ENCODE assay signal across 9 mouse cellular contexts in the genomic region with DNA sequence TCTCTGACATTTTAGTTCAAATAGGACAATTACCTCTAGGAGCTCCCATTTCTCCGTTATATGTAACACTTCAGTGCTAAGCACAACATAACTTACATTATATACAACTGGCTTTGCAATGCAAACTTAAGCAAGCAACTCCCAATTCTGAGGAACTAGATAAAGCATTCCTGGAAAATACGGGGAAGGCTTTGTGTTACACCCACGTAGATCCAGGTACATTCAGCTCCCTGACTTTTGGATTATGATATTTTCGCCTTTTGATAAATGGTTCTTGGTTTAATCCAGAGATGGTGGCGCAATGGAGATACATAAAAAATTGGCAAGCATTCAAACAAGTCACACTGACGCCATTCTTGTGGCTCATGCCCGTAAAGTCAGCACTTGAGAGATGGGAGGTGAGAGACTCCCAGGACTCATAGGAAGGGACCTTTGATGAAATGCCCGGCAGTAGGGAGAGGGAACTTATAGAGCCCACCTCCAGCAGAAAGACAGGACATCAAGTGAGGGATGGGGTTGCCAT. TPM values are rescaled to one million over a fixed set of nuclear protein-coding genes. Genes with fewer than 3 reads are reported as not detected.
DNase-seq lines count a peak whose midpoint lies in the region; ATAC-seq and TF ChIP-seq lines count a peak whose summit lies in the region.
"Had no signal": no experiment of that assay in that cellular context is flagged by ENCODE, and none has a peak within 500 bp of the region (broad histone marks: within the 10 kb centered on the region; RNA-seq: fewer than 3 reads in every experiment).

No protein-coding gene starts in this region.

- no peak for TF ChIP-seq EP300 in lung, postnatal 0 days (IDR thresholded peaks at IDR 0.05)

- no peak for ATAC-seq in heart, embryonic 11.5 days (replicated peaks; ENCODE audit: insufficient number of reproducible peaks, low FRiP score, low TSS enrichment)
- ATAC-seq in forebrain, embryonic 15.5 days (replicated peaks) = no peak
- no peak for ATAC-seq in liver, embryonic 15.5 days (ENCODE audit: insufficient read depth)
- ATAC-seq in lung, postnatal 0 days = no peak

- 80% methylated on average over 8 of the region's 8 CpGs for WGBS in heart, embryonic 11.5 days (ENCODE audit: insufficient replicate concordance)
- 79% methylated on average over 8 of the region's 8 CpGs for WGBS in forebrain, embryonic 15.5 days
- WGBS in liver, embryonic 15.5 days (ENCODE audit: insufficient replicate concordance) = 58% methylated on average over 8 of the region's 8 CpGs
- WGBS in lung, postnatal 0 days = 47% methylated on average over 8 of the region's 8 CpGs

- peaks cover 3% of the 10 kb centered on the region; the same call in 1 of the 2 replicates for H3K4me1 ChIP-seq in heart, embryonic 11.5 days (ENCODE audit: control insufficient read depth, insufficient read depth, low read length)
- H3K4me1 ChIP-seq in E14TG2a.4 (replicated peaks; ENCODE audit: low read depth, low read length) = peaks cover 16% of the 10 kb centered on the region
- peaks cover 12% of the 10 kb centered on the region for H3K4me1 ChIP-seq in forebrain, embryonic 15.5 days
- peaks cover 15% of the 10 kb centered on the region for H3K4me1 ChIP-seq in liver, embryonic 15.5 days (replicated peaks)
- H3K4me1 ChIP-seq in lung, postnatal 0 days (ENCODE audit: insufficient read depth, low read depth, low read length) = no peaks in the 10 kb centered on the region

- peak overlapping the region; percentile 68; the same call in 1 of the 2 replicates for H3K9ac ChIP-seq in heart, embryonic 11.5 days (ENCODE audit: low read depth, low read length)
- no peak overlapping the region for H3K9ac ChIP-seq in forebrain, embryonic 15.5 days (replicated peaks)
- H3K9ac ChIP-seq in liver, embryonic 15.5 days = peak overlapping the region; percentile 73
- no peak overlapping the region for H3K9ac ChIP-seq in lung, postnatal 0 days (replicated peaks; ENCODE audit: low read depth)

- peak overlapping the region; percentile 60 for H3K4me3 ChIP-seq in heart, embryonic 11.5 days (ENCODE audit: low read depth, low read length)
- H3K4me3 ChIP-seq in E14TG2a.4 (replicated peaks; ENCODE audit: low read length) = peak overlapping the region; percentile 92
- H3K4me3 ChIP-seq in forebrain, embryonic 15.5 days = peak overlapping the region; percentile 66
- H3K4me3 ChIP-seq in liver, embryonic 15.5 days (replicated peaks) = peak overlapping the region; percentile 80
- no peak overlapping the region for H3K4me3 ChIP-seq in lung, postnatal 0 days (ENCODE audit: low read depth, low read length)

- DNase-seq in heart, adult 18-20 months = no peak
- DNase-seq in urinary bladder, postnatal 10 days (ENCODE audit: low spot score) = no peak
- no peak for DNase-seq in adrenal gland, adult 8-10 months
- no peak for DNase-seq in lung, postnatal 0 days (ENCODE audit: low spot score)
- DNase-seq: kidney, adult 18-20 months had no signal

- no peaks in the 10 kb centered on the region for H3K27me3 ChIP-seq in heart, embryonic 11.5 days (ENCODE audit: control insufficient read depth, insufficient read depth, low read length)
- H3K27me3 ChIP-seq in E14TG2a.4 (ENCODE audit: insufficient read depth, low read length) = no peaks in the 10 kb centered on the region
- no peaks in the 10 kb centered on the region for H3K27me3 ChIP-seq in forebrain, embryonic 15.5 days
- H3K27me3 ChIP-seq in liver, embryonic 15.5 days = no peaks in the 10 kb centered on the region
- H3K27me3 ChIP-seq in lung, postnatal 0 days (replicated peaks; ENCODE audit: insufficient read depth, low read length) = no peaks in the 10 kb centered on the region

- peaks cover 2% of the 10 kb centered on the region; the same call in 1 of the 2 replicates for H3K36me3 ChIP-seq in heart, embryonic 11.5 days (ENCODE audit: control insufficient read depth, insufficient read depth, low read length)
- peaks cover 28% of the 10 kb centered on the region for H3K36me3 ChIP-seq in E14TG2a.4 (ENCODE audit: insufficient read depth, low read length)
- H3K36me3 ChIP-seq in forebrain, embryonic 15.5 days = no peaks in the 10 kb centered on the region
- peaks cover 43% of the 10 kb centered on the region for H3K36me3 ChIP-seq in liver, embryonic 15.5 days (replicated peaks)
- no peaks in the 10 kb centered on the region for H3K36me3 ChIP-seq in lung, postnatal 0 days (ENCODE audit: insufficient read depth, low read length)

- peak overlapping the region; percentile 52 for H3K4me2 ChIP-seq in heart, embryonic 11.5 days
- H3K4me2 ChIP-seq in forebrain, embryonic 15.5 days (replicated peaks) = peak overlapping the region; percentile 66
- H3K4me2 ChIP-seq in liver, embryonic 15.5 days = peak overlapping the region; percentile 73
- H3K4me2 ChIP-seq in lung, postnatal 0 days (replicated peaks; ENCODE audit: low read depth, low read length) = no peak overlapping the region

- no peak overlapping the region for H3K27ac ChIP-seq in heart, embryonic 11.5 days (ENCODE audit: low read depth, low read length)
- no peak overlapping the region for H3K27ac ChIP-seq in forebrain, embryonic 15.5 days (replicated peaks)
- 0 out of 2 replicates have a peak overlapping the region, but pooled peaks have one; percentile 80 for H3K27ac ChIP-seq in liver, embryonic 15.5 days (replicated peaks)
- H3K27ac ChIP-seq in lung, postnatal 0 days (ENCODE audit: low read length) = no peak overlapping the region

- TF ChIP-seq CTCF in E14TG2a.4 (conservative IDR thresholded peaks at IDR 0.05; ENCODE audit: low read length) = no peak
- TF ChIP-seq CTCF in lung, postnatal 0 days (IDR thresholded peaks at IDR 0.05) = no peak

- H3K9me3 ChIP-seq in heart, embryonic 11.5 days (replicated peaks; ENCODE audit: control insufficient read depth, low read length) = no peaks in the 10 kb centered on the region
- H3K9me3 ChIP-seq in E14TG2a.4 (ENCODE audit: low read length) = no peaks in the 10 kb centered on the region
- no peaks in the 10 kb centered on the region for H3K9me3 ChIP-seq in forebrain, embryonic 15.5 days
- H3K9me3 ChIP-seq in liver, embryonic 15.5 days (replicated peaks) = no peaks in the 10 kb centered on the region
- H3K9me3 ChIP-seq in lung, postnatal 0 days (ENCODE audit: low read length) = no peaks in the 10 kb centered on the region

RNA-seq across cellular contexts. Expression of gene Nuf2, which starts 1.2 kb away (rescaled TPM):
- polyA plus RNA-seq in heart, embryonic 11.5 days (2014; fragmentation: Nextera tagmentation; extraction: Ambion mirVana) = 49.8 and 49.9 TPM in 2 replicates
- total RNA-seq in heart, adult 18-20 months (2021) = under 1 TPM; 0.30 to 0.33 TPM
- polyA plus RNA-seq in forebrain, embryonic 15.5 days (2015; fragmentation: Nextera tagmentation; extraction: Ambion mirVana) = 31.6 and 34.7 TPM in 2 replicates
- 37.6 and 43.0 TPM in 2 replicates for polyA plus RNA-seq in liver, embryonic 15.5 days (2015; fragmentation: Nextera tagmentation; extraction: Ambion mirVana)
- 1 to 10 TPM in 2 of 4 experiments, under 1 TPM in 2; 0.49 to 3.0 (median 0.94) TPM for total RNA-seq in adrenal gland, adult 8-10 months (2022)
- polyA plus RNA-seq in lung, postnatal 0 days (2015; fragmentation: Nextera tagmentation; extraction: Ambion mirVana) = 3.2 and 3.9 TPM in 2 replicates

Comparison
In these comparisons a context has a peak if more than half of its experiments do, and no peak if none do; other contexts are left out.
1. H3K9ac ChIP-seq: peak in heart, embryonic 11.5 days (single experiment) and liver, embryonic 15.5 days (single experiment); none in forebrain, embryonic 15.5 days (single experiment) and lung, postnatal 0 days (single experiment).